Mouse (Mus musculus): Measurements from ENCODE around the gene Abhd13. TPM values are rescaled to one million over a fixed set of nuclear protein-coding genes. Genes with fewer than 3 reads are reported as not detected.

The Abhd13 gene
- 12.8 and 14.4 TPM in 2 replicates for polyA plus RNA-seq (2015; fragmentation: Nextera tagmentation; extraction: Ambion mirVana)

- peak within 1 kb of the TSS; percentile 59 for H3K4me2 ChIP-seq (ENCODE audit: low read depth, low read length)
- H3K27ac ChIP-seq (ENCODE audit: low read length), result peak within 1 kb of the TSS; percentile 88
- peak; percentile 70 for ATAC-seq
- peak within 1 kb of the TSS; percentile 93 for H3K9ac ChIP-seq (ENCODE audit: low read depth, low read length)
- WGBS, result 1% methylated on average over 68 of the region's 68 CpGs
- H3K27me3 ChIP-seq (replicated peaks; ENCODE audit: control insufficient read depth, insufficient read depth, low read length), result no peaks in the 10 kb centered on the region
- H3K4me1 ChIP-seq (ENCODE audit: control insufficient read depth, insufficient read depth, low read length), result peaks cover 23% of the 10 kb centered on the region
- H3K4me3 ChIP-seq (ENCODE audit: low read length), result peak within 1 kb of the TSS; percentile 91
- no peaks in the 10 kb centered on the region for H3K36me3 ChIP-seq (ENCODE audit: control insufficient read depth, insufficient read depth, low read length)
- H3K9me3 ChIP-seq (ENCODE audit: control insufficient read depth, low read length), result no peaks in the 10 kb centered on the region
These were observed at the start of gene Abhd13, which contains the start of gene Lig4 for GRCm38 (mm10) chr8:9977573-9978314. Gene Abhd13 (plus strand): TSS chr8:9977707. Gene Lig4 (minus strand): TSS chr8:9977686.

- Histone ChIP-seq H3K4me1 (ENCODE audit: control insufficient read depth, insufficient read depth, low read length) (no peaks in the 10 kb centered on the region), H3K4me2 (ENCODE audit: low read depth, low read length) (no peak overlapping the region), H3K4me3 (ENCODE audit: low read length) (no peak overlapping the region), H3K27ac (ENCODE audit: low read length) (no peak overlapping the region), H3K9me3 (ENCODE audit: control insufficient read depth, low read length) (no peaks in the 10 kb centered on the region), H3K27me3 (replicated peaks; ENCODE audit: control insufficient read depth, insufficient read depth, low read length) (no peaks in the 10 kb centered on the region), H3K9ac (ENCODE audit: low read depth, low read length) (no peak overlapping the region), H3K36me3 (ENCODE audit: control insufficient read depth, insufficient read depth, low read length) (no peaks in the 10 kb centered on the region)
- WGBS, result 69% methylated on average over 14 of the region's 14 CpGs
- ATAC-seq, result no peak
These were observed 47.6 kb upstream of the Abhd13 start for GRCm38 (mm10) chr8:9929746-9930445.

- Histone ChIP-seq H3K4me3 (ENCODE audit: low read length) (no peak overlapping the region), H3K4me2 (ENCODE audit: low read depth, low read length) (no peak overlapping the region)
These were observed 44.8 kb upstream of the Abhd13 start for GRCm38 (mm10) chr8:9932711-9933110.

GRCm38 (mm10) chr8:9934891-9935565 lies 42.5 kb upstream of the Abhd13 start:
- WGBS, result 21% methylated on average over 10 of the region's 10 CpGs

More at GRCm38 (mm10) chr8:9932711-9933110, 44.8 kb upstream of the Abhd13 start:
- Histone ChIP-seq H3K27ac (ENCODE audit: low read length) (no peak overlapping the region), H3K4me1 (ENCODE audit: control insufficient read depth, insufficient read depth, low read length) (no peaks in the 10 kb centered on the region), H3K36me3 (ENCODE audit: control insufficient read depth, insufficient read depth, low read length) (no peaks in the 10 kb centered on the region), H3K9me3 (ENCODE audit: control insufficient read depth, low read length) (no peaks in the 10 kb centered on the region), H3K27me3 (replicated peaks; ENCODE audit: control insufficient read depth, insufficient read depth, low read length) (no peaks in the 10 kb centered on the region), H3K9ac (ENCODE audit: low read depth, low read length) (no peak overlapping the region)
- ATAC-seq, result no peak

GRCm38 (mm10) chr8:9935574-9935973 lies 41.9 kb upstream of the Abhd13 start:
- Histone ChIP-seq H3K27ac (ENCODE audit: low read length) (no peak overlapping the region), H3K9ac (ENCODE audit: low read depth, low read length) (no peak overlapping the region), H3K4me3 (ENCODE audit: low read length) (no peak overlapping the region), H3K9me3 (ENCODE audit: control insufficient read depth, low read length) (no peaks in the 10 kb centered on the region), H3K4me2 (ENCODE audit: low read depth, low read length) (no peak overlapping the region), H3K36me3 (ENCODE audit: control insufficient read depth, insufficient read depth, low read length) (no peaks in the 10 kb centered on the region), H3K27me3 (replicated peaks; ENCODE audit: control insufficient read depth, insufficient read depth, low read length) (no peaks in the 10 kb centered on the region), H3K4me1 (ENCODE audit: control insufficient read depth, insufficient read depth, low read length) (no peaks in the 10 kb centered on the region)
- ATAC-seq, result no peak
- 66% methylated on average over 7 of the region's 7 CpGs for WGBS

More at GRCm38 (mm10) chr8:9934891-9935565, 42.5 kb upstream of the Abhd13 start:
- no peak overlapping the region for H3K4me3 ChIP-seq (ENCODE audit: low read length)
- no peak overlapping the region for H3K27ac ChIP-seq (ENCODE audit: low read length)
- H3K4me2 ChIP-seq (ENCODE audit: low read depth, low read length), result no peak overlapping the region
- H3K36me3 ChIP-seq (ENCODE audit: control insufficient read depth, insufficient read depth, low read length), result no peaks in the 10 kb centered on the region
- H3K27me3 ChIP-seq (replicated peaks; ENCODE audit: control insufficient read depth, insufficient read depth, low read length), result no peaks in the 10 kb centered on the region
- H3K4me1 ChIP-seq (ENCODE audit: control insufficient read depth, insufficient read depth, low read length), result no peaks in the 10 kb centered on the region
- H3K9ac ChIP-seq (ENCODE audit: low read depth, low read length), result no peak overlapping the region
- H3K9me3 ChIP-seq (ENCODE audit: control insufficient read depth, low read length), result no peaks in the 10 kb centered on the region
- peak; percentile 86 for ATAC-seq

- H3K4me2 ChIP-seq (ENCODE audit: low read depth, low read length), result no peak overlapping the region
- 61% methylated on average over 10 of the region's 10 CpGs for WGBS
- no peaks in the 10 kb centered on the region for H3K27me3 ChIP-seq (replicated peaks; ENCODE audit: control insufficient read depth, insufficient read depth, low read length)
- no peaks in the 10 kb centered on the region for H3K36me3 ChIP-seq (ENCODE audit: control insufficient read depth, insufficient read depth, low read length)
- no peak overlapping the region for H3K27ac ChIP-seq (ENCODE audit: low read length)
- no peak overlapping the region for H3K4me3 ChIP-seq (ENCODE audit: low read length)
- no peak for ATAC-seq
- H3K9me3 ChIP-seq (ENCODE audit: control insufficient read depth, low read length), result no peaks in the 10 kb centered on the region
- no peaks in the 10 kb centered on the region for H3K4me1 ChIP-seq (ENCODE audit: control insufficient read depth, insufficient read depth, low read length)
- H3K9ac ChIP-seq (ENCODE audit: low read depth, low read length), result no peak overlapping the region
These were observed 28.2 kb upstream of the Abhd13 start for GRCm38 (mm10) chr8:9949134-9949890.

GRCm38 (mm10) chr8:9958338-9958737 lies 19.2 kb upstream of the Abhd13 start:
- Histone ChIP-seq H3K4me3 (ENCODE audit: low read length) (no peak overlapping the region), H3K27me3 (replicated peaks; ENCODE audit: control insufficient read depth, insufficient read depth, low read length) (no peaks in the 10 kb centered on the region), H3K4me2 (ENCODE audit: low read depth, low read length) (no peak overlapping the region), H3K9ac (ENCODE audit: low read depth, low read length) (no peak overlapping the region), H3K27ac (ENCODE audit: low read length) (no peak overlapping the region), H3K36me3 (ENCODE audit: control insufficient read depth, insufficient read depth, low read length) (no peaks in the 10 kb centered on the region), H3K9me3 (ENCODE audit: control insufficient read depth, low read length) (no peaks in the 10 kb centered on the region), H3K4me1 (ENCODE audit: control insufficient read depth, insufficient read depth, low read length) (no peaks in the 10 kb centered on the region)
- WGBS, result 52% methylated on average over 4 of the region's 4 CpGs
- ATAC-seq, result no peak

- no peaks in the 10 kb centered on the region for H3K9me3 ChIP-seq (ENCODE audit: control insufficient read depth, low read length)
- no peak overlapping the region for H3K9ac ChIP-seq (ENCODE audit: low read depth, low read length)
- H3K27me3 ChIP-seq (replicated peaks; ENCODE audit: control insufficient read depth, insufficient read depth, low read length), result no peaks in the 10 kb centered on the region
- H3K4me3 ChIP-seq (ENCODE audit: low read length), result no peak overlapping the region
- H3K4me1 ChIP-seq (ENCODE audit: control insufficient read depth, insufficient read depth, low read length), result no peaks in the 10 kb centered on the region
- no peak overlapping the region for H3K27ac ChIP-seq (ENCODE audit: low read length)
- whole genome bisulfite sequencing, result 89% methylated on average over 2 of the region's 2 CpGs
- no peaks in the 10 kb centered on the region for H3K36me3 ChIP-seq (ENCODE audit: control insufficient read depth, insufficient read depth, low read length)
- no peak for ATAC-seq
- H3K4me2 ChIP-seq (ENCODE audit: low read depth, low read length), result no peak overlapping the region
These were observed 17.6 kb upstream of the Abhd13 start for GRCm38 (mm10) chr8:9959919-9960318.

- H3K27me3 ChIP-seq (replicated peaks; ENCODE audit: control insufficient read depth, insufficient read depth, low read length), result no peaks in the 10 kb centered on the region
- no peaks in the 10 kb centered on the region for H3K9me3 ChIP-seq (ENCODE audit: control insufficient read depth, low read length)
- H3K27ac ChIP-seq (ENCODE audit: low read length), result no peak overlapping the region
- H3K9ac ChIP-seq (ENCODE audit: low read depth, low read length), result no peak overlapping the region
- H3K4me2 ChIP-seq (ENCODE audit: low read depth, low read length), result no peak overlapping the region
- H3K36me3 ChIP-seq (ENCODE audit: control insufficient read depth, insufficient read depth, low read length), result peaks cover 7% of the 10 kb centered on the region; the same call in 1 of the 2 replicates
- WGBS, result 97% methylated on average over 9 of the region's 9 CpGs
- peaks cover 5% of the 10 kb centered on the region for H3K4me1 ChIP-seq (ENCODE audit: control insufficient read depth, insufficient read depth, low read length)
- no peak overlapping the region for H3K4me3 ChIP-seq (ENCODE audit: low read length)
- no peak for ATAC-seq
These were observed 5.6 kb upstream of the Abhd13 start for GRCm38 (mm10) chr8:9971866-9972265.
